Mouse (Mus musculus) heart, embryonic 11.5 days (tissue): ENCODE data around the gene Cabp4. TPM values are rescaled to one million over a fixed set of nuclear protein-coding genes. Genes with fewer than 3 reads are reported as not detected.
"Not testable (repeated sequence)": the region's sequence is repeated elsewhere in the genome, so short reads cannot be mapped to it uniquely, and the experiment has no call there.

Experiments
- ATAC-seq: fragments of 200-750 bp; cut with Nextera tagmentation; replicated peaks from 2 replicates; pipeline ENCODE4 v1.8.0; 2017; ENCODE audit warnings: moderate library complexity; ENCODE audit not compliant: insufficient number of reproducible peaks, low FRiP score, low TSS enrichment
- H3K27ac ChIP-seq: fragments of 300-500 bp; sonication (generic); 2 replicates; pipeline ENCODE4 v1.5.1; 2014; ENCODE audit warnings: mild to moderate bottlenecking, low read depth, low read length
- H3K27me3 ChIP-seq: fragments of 300-500 bp; sonication (generic); 2 replicates; pipeline ENCODE4 v1.6.1; 2014; ENCODE audit warnings: mild to moderate bottlenecking, low read length, mixed read lengths; ENCODE audit not compliant: control insufficient read depth, insufficient read depth
- H3K36me3 ChIP-seq: fragments of 300-500 bp; sonication (generic); 2 replicates; pipeline ENCODE4 v1.6.1; 2014; ENCODE audit warnings: mild to moderate bottlenecking, low read length, moderate library complexity, mixed read lengths; ENCODE audit not compliant: control insufficient read depth, insufficient read depth
- H3K4me1 ChIP-seq: fragments of 300-500 bp; sonication (generic); 2 replicates; pipeline ENCODE4 v1.6.1; 2014; ENCODE audit warnings: low read length; ENCODE audit not compliant: control insufficient read depth, insufficient read depth
- H3K4me2 ChIP-seq: fragments of 300-500 bp; sonication (generic); 2 replicates; pipeline ENCODE4 v1.6.1; 2014; ENCODE audit warnings: mild to moderate bottlenecking, moderate library complexity
- H3K4me3 ChIP-seq: fragments of 300-500 bp; sonication (generic); 2 replicates; pipeline ENCODE4 v1.5.1; 2014; ENCODE audit warnings: low read depth, low read length
- H3K9ac ChIP-seq: fragments of 300-500 bp; sonication (generic); 2 replicates; pipeline ENCODE4 v1.6.1; 2014; ENCODE audit warnings: mild to moderate bottlenecking, low read depth, low read length, moderate library complexity
- H3K9me3 ChIP-seq: fragments of 300-500 bp; sonication (generic); replicated peaks from 2 replicates; pipeline ENCODE4 v1.6.1; 2016; ENCODE audit warnings: low read length; ENCODE audit not compliant: control insufficient read depth
- WGBS: fragments of 180-500 bp; shearing (Covaris S2); extraction: QIAGEN DNeasy Blood & Tissue Kit; methylation state at CpG from one replicate; pipeline ENCODE4 v1.1.7; 2014; ENCODE audit not compliant: insufficient replicate concordance; 5-methylcytosine and 5-hydroxymethylcytosine counted together
- polyA plus RNA-seq: library from polyadenylated mRNA; unstranded; fragments of >200 nt; fragmentation: Nextera tagmentation; extraction: Ambion mirVana; gene quantifications from 2 replicates; pipeline ENCODE4 v1.2.1, GENCODE M21; 2014

The Cabp4 gene
- polyA plus RNA-seq, 1 experiment from 2014 or later: not detected

GRCm38 (mm10) chr19:4125741-4126696 is 17.8 kb downstream of the Cabp4 start, which contains the start of gene Aip:
Gene Aip, minus strand, starts transcription at chr19:4125858.
- peaks cover 4% of the 10 kb centered on the region for H3K36me3 ChIP-seq
- WGBS: under 1% methylated on average over 60 of the region's 64 CpGs
- H3K27me3 ChIP-seq: no peaks in the 10 kb centered on the region
- H3K27ac ChIP-seq: no peak within 1 kb of the TSS
- H3K4me3 ChIP-seq: peak within 1 kb of the TSS; percentile 79
- H3K9me3 ChIP-seq: no peaks in the 10 kb centered on the region
- H3K4me2 ChIP-seq: peak within 1 kb of the TSS; percentile 72
- peak within 1 kb of the TSS; percentile 78 for H3K9ac ChIP-seq
- ATAC-seq: peak; percentile 94
- peaks cover 18% of the 10 kb centered on the region for H3K4me1 ChIP-seq

GRCm38 (mm10) chr19:4125268-4125667 is 18.6 kb downstream of the Cabp4 start:
- 25% methylated on average over 3 of the region's 4 CpGs for WGBS
- not testable (repeated sequence) for H3K27ac ChIP-seq

GRCm38 (mm10) chr19:4124432-4124831 is 19.4 kb downstream of the Cabp4 start:
- ATAC-seq: no peak
- H3K27me3 ChIP-seq: no peaks in the 10 kb centered on the region
- H3K9me3 ChIP-seq: no peaks in the 10 kb centered on the region
- 79% methylated on average over 4 of the region's 4 CpGs for WGBS
- H3K9ac ChIP-seq: 0 out of 2 replicates have a peak overlapping the region, but pooled peaks have one; percentile 4
- peaks cover 4% of the 10 kb centered on the region for H3K36me3 ChIP-seq
- no peak overlapping the region for H3K4me3 ChIP-seq
- peaks cover 21% of the 10 kb centered on the region for H3K4me1 ChIP-seq
- H3K27ac ChIP-seq: no peak overlapping the region
- H3K4me2 ChIP-seq: no peak overlapping the region

More at GRCm38 (mm10) chr19:4125268-4125667, 18.6 kb downstream of the Cabp4 start:
- peak overlapping the region; percentile 79 for H3K4me3 ChIP-seq
- not testable (repeated sequence) for H3K9me3 ChIP-seq, H3K36me3 ChIP-seq, H3K27me3 ChIP-seq
- peak; percentile 3 for ATAC-seq
- H3K4me1 ChIP-seq: peaks cover 25% of the 10 kb centered on the region
- H3K4me2 ChIP-seq: peak overlapping the region; percentile 72
- peak overlapping the region; percentile 78; the same call in 1 of the 2 replicates for H3K9ac ChIP-seq

- H3K9ac ChIP-seq: no peak overlapping the region
- 77% methylated on average over 7 of the region's 7 CpGs for WGBS
- no peak overlapping the region for H3K4me2 ChIP-seq
- no peak for ATAC-seq
- H3K4me3 ChIP-seq: no peak overlapping the region
- H3K27me3 ChIP-seq: no peaks in the 10 kb centered on the region
- no peaks in the 10 kb centered on the region for H3K36me3 ChIP-seq
- H3K9me3 ChIP-seq: no peaks in the 10 kb centered on the region
- peaks cover 21% of the 10 kb centered on the region for H3K4me1 ChIP-seq
- no peak overlapping the region for H3K27ac ChIP-seq
These were observed 21.1 kb downstream of the Cabp4 start for GRCm38 (mm10) chr19:4122411-4123370.

- H3K4me3 ChIP-seq, H3K27me3 ChIP-seq, H3K36me3 ChIP-seq, ATAC-seq, H3K27ac ChIP-seq, H3K9ac ChIP-seq, H3K9me3 ChIP-seq, H3K4me2 ChIP-seq: not testable (repeated sequence)
- peaks cover 15% of the 10 kb centered on the region for H3K4me1 ChIP-seq
- 57% methylated on average over 6 of the region's 6 CpGs for WGBS
These were observed 21.9 kb downstream of the Cabp4 start for GRCm38 (mm10) chr19:4121896-4122295.

GRCm38 (mm10) chr19:4121097-4121805 is 22.6 kb downstream of the Cabp4 start:
- no peaks in the 10 kb centered on the region for H3K27me3 ChIP-seq
- 4% methylated on average over 38 of the region's 38 CpGs for WGBS
- peaks cover 3% of the 10 kb centered on the region; the same call in 1 of the 2 replicates for H3K36me3 ChIP-seq
- peak overlapping the region; percentile 64 for H3K4me2 ChIP-seq
- H3K27ac ChIP-seq: peak overlapping the region; percentile 50
- peak overlapping the region; percentile 73 for H3K9ac ChIP-seq
- ATAC-seq: peak; percentile 73
- H3K9me3 ChIP-seq: no peaks in the 10 kb centered on the region
- H3K4me1 ChIP-seq: peaks cover 10% of the 10 kb centered on the region
- H3K4me3 ChIP-seq: peak overlapping the region; percentile 48

- 91% methylated on average over 2 of the region's 2 CpGs for WGBS
- Histone ChIP-seq H3K36me3 (peaks cover 3% of the 10 kb centered on the region; the same call in 1 of the 2 replicates), H3K27ac (no peak overlapping the region), H3K9me3 (no peaks in the 10 kb centered on the region), H3K4me2 (peak overlapping the region; percentile 64), H3K4me3 (peak overlapping the region; percentile 48), H3K27me3 (no peaks in the 10 kb centered on the region), H3K4me1 (peaks cover 10% of the 10 kb centered on the region), H3K9ac (no peak overlapping the region)
- no peak for ATAC-seq
These were observed 23.3 kb downstream of the Cabp4 start for GRCm38 (mm10) chr19:4120496-4120895.
